Mouse (Mus musculus) G1E (cell line): ENCODE measurements at regions not wholly inside any gene's neighbourhood (a gene's known extent, or its start where the extent isn't known, plus 50 kb on each side); places are given as distances from the start of the nearest gene placed in this dataset.

Source experiments
- ATAC-seq: 2 replicates; pipeline ENCODE4 v1.8.0; 2016; ENCODE audit warnings: mild to moderate bottlenecking; ENCODE audit not compliant: insufficient number of reproducible peaks, poor library complexity, low FRiP score, severe bottlenecking; ENCODE audit errors: extremely low read depth
- DNase-seq: peaks from one replicate; pipeline ENCODE4 v3.0.0; 2012; ENCODE audit warnings: low spot score
- H3K27me3 ChIP-seq: 2 replicates; pipeline ENCODE4 v1.6.1; 2012; ENCODE audit warnings: mild to moderate bottlenecking, low read length, inconsistent platforms; ENCODE audit not compliant: insufficient read depth
- H3K36me3 ChIP-seq: replicated peaks from 2 replicates; pipeline ENCODE3; 2012; ENCODE audit warnings: mild to moderate bottlenecking, inconsistent platforms
- H3K4me1 ChIP-seq: 2 replicates; pipeline ENCODE4 v1.6.1; 2012; ENCODE audit warnings: low read depth, low read length, inconsistent platforms, mixed read lengths; ENCODE audit not compliant: insufficient read depth
- H3K4me3 ChIP-seq: 2 replicates; pipeline ENCODE4 v1.5.1; 2012; ENCODE audit warnings: low read depth, mild to moderate bottlenecking, inconsistent platforms, low read length, moderate library complexity, mixed read lengths
- H3K9me3 ChIP-seq: replicated peaks from 2 replicates; pipeline ENCODE4 v1.6.1; 2012; ENCODE audit warnings: inconsistent platforms
- CTCF ChIP-seq: IDR thresholded peaks from 2 replicates; pipeline ENCODE4 v1.5.1; 2012; ENCODE audit warnings: low read depth, low read length, inconsistent platforms, mixed read lengths
- GATA1 ChIP-seq: IDR thresholded peaks from 2 replicates; pipeline ENCODE4 v1.6.1; 2012; ENCODE audit warnings: borderline replicate concordance, low read length, inconsistent platforms, mixed read lengths
- GATA2 ChIP-seq: IDR thresholded peaks from 2 replicates; pipeline ENCODE4 v1.6.1; 2012; ENCODE audit warnings: low read depth, low read length, inconsistent platforms, borderline replicate concordance
- POLR2AphosphoS5 ChIP-seq: IDR thresholded peaks from 2 replicates; pipeline ENCODE4 v1.6.1; 2012; ENCODE audit warnings: low read depth, low read length, inconsistent platforms; ENCODE audit not compliant: insufficient replicate concordance
- TAL1 ChIP-seq: conservative IDR thresholded peaks from 2 replicates; pipeline ENCODE4 v1.6.1; 2012; ENCODE audit warnings: low read depth, low read length, inconsistent platforms, mixed read lengths

- no peak for TF ChIP-seq GATA2
- no peak for TF ChIP-seq CTCF
- no peak for TF ChIP-seq GATA1
- no peak for TF ChIP-seq TAL1
- no peak for TF ChIP-seq POLR2AphosphoS5
- no peaks in the 10 kb centered on the region for H3K9me3 ChIP-seq
- H3K36me3 ChIP-seq: no peaks in the 10 kb centered on the region
- H3K27me3 ChIP-seq: 0 out of 2 replicates have a peak, but pooled peaks cover 3% of the 10 kb centered on the region
- no peaks in the 10 kb centered on the region for H3K4me1 ChIP-seq
- DNase-seq (no peak), ATAC-seq (no peak)
- no peak overlapping the region for H3K4me3 ChIP-seq
Observed at GRCm38 (mm10) chr10:45788356-45788755, 210.7 kb downstream of the Hace1 start.

- no peak for TF ChIP-seq GATA2
- TF ChIP-seq CTCF: no peak
- TF ChIP-seq GATA1: no peak
- no peak for TF ChIP-seq TAL1
- no peak for TF ChIP-seq POLR2AphosphoS5
- ATAC-seq (no peak), DNase-seq (no peak)
- Histone ChIP-seq H3K4me1 (no peaks in the 10 kb centered on the region), H3K27me3 (no peaks in the 10 kb centered on the region), H3K4me3 (no peak overlapping the region), H3K36me3 (no peaks in the 10 kb centered on the region), H3K9me3 (no peaks in the 10 kb centered on the region)
Observed at GRCm38 (mm10) chr10:45795582-45795981, 218.0 kb downstream of the Hace1 start.

GRCm38 (mm10) chr10:45800070-45800851 is 222.6 kb downstream of the Hace1 start:
- Histone ChIP-seq H3K4me3 (no peak overlapping the region), H3K4me1 (no peaks in the 10 kb centered on the region), H3K27me3 (no peaks in the 10 kb centered on the region), H3K9me3 (no peaks in the 10 kb centered on the region), H3K36me3 (no peaks in the 10 kb centered on the region)
- DNase-seq (no peak), ATAC-seq (no peak)
- TF ChIP-seq TAL1 (no peak), POLR2AphosphoS5 (no peak), GATA1 (no peak), GATA2 (no peak), CTCF (no peak)

GRCm38 (mm10) chr10:45801463-45801862 is 223.8 kb downstream of the Hace1 start:
- no peaks in the 10 kb centered on the region for H3K36me3 ChIP-seq
- no peaks in the 10 kb centered on the region for H3K27me3 ChIP-seq
- no peaks in the 10 kb centered on the region for H3K9me3 ChIP-seq
- DNase-seq (no peak), ATAC-seq (no peak)
- no peaks in the 10 kb centered on the region for H3K4me1 ChIP-seq
- H3K4me3 ChIP-seq: no peak overlapping the region
- TF ChIP-seq CTCF (no peak), POLR2AphosphoS5 (no peak), TAL1 (no peak), GATA1 (no peak), GATA2 (no peak)

- TF ChIP-seq CTCF (no peak), GATA1 (no peak), TAL1 (no peak), POLR2AphosphoS5 (no peak), GATA2 (no peak)
- H3K9me3 ChIP-seq: no peaks in the 10 kb centered on the region
Observed at GRCm38 (mm10) chr10:45806984-45807827, 229.6 kb downstream of the Hace1 start.

GRCm38 (mm10) chr10:45811882-45812281 is 234.3 kb downstream of the Hace1 start:
- DNase-seq (no peak), ATAC-seq (no peak)
- TF ChIP-seq CTCF (peak; percentile 15; the same call in 1 of the 2 replicates), GATA1 (no peak)
- Histone ChIP-seq H3K4me1 (no peaks in the 10 kb centered on the region), H3K27me3 (peaks cover 7% of the 10 kb centered on the region; the same call in 1 of the 2 replicates), H3K36me3 (no peaks in the 10 kb centered on the region), H3K9me3 (no peaks in the 10 kb centered on the region), H3K4me3 (no peak overlapping the region)

More at GRCm38 (mm10) chr10:45806984-45807827, 229.6 kb downstream of the Hace1 start:
- ATAC-seq (no peak), DNase-seq (no peak)
- peaks cover 11% of the 10 kb centered on the region; the same call in 1 of the 2 replicates for H3K27me3 ChIP-seq
- H3K36me3 ChIP-seq: no peaks in the 10 kb centered on the region
- no peaks in the 10 kb centered on the region for H3K4me1 ChIP-seq
- no peak overlapping the region for H3K4me3 ChIP-seq
